ENCODE assay signal across 11 mouse cellular contexts in the genomic region with DNA sequence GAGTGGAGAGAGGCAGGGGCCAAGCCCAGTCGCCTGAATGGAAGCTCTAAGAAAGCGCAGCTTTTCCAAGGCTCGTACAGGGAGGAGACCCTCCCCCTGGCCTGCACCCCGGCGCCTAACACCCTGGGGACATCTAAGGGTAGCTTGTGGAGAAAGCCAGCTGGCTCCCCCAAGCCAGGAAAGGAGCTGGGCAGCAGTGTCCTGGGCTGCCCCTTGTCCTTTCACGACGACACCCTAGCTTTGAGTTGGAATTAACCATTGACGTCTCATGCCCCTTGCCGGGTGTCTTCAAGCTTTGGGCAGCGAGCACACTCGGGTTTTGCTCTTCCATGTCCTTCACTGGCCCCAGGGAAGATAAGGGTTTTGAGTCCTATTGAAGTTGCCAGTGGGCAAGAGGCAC. TPM values are rescaled to one million over a fixed set of nuclear protein-coding genes. Genes with fewer than 3 reads are reported as not detected.
DNase-seq lines count a peak whose midpoint lies in the region; ATAC-seq and TF ChIP-seq lines count a peak whose summit lies in the region.
"Had no signal": no experiment of that assay in that cellular context is flagged by ENCODE, and none has a peak within 500 bp of the region (broad histone marks: within the 10 kb centered on the region; RNA-seq: fewer than 3 reads in every experiment).

No protein-coding gene starts in this region.

- H3K9ac ChIP-seq in forebrain, embryonic 13.5 days, result no peak overlapping the region
- H3K9ac ChIP-seq in liver, adult 2 months (ENCODE audit: low read depth, low read length), result no peak overlapping the region
- 0 out of 2 replicates have a peak overlapping the region, but pooled peaks have one; percentile 39 for H3K9ac ChIP-seq in hindbrain, embryonic 14.5 days
- peak overlapping the region; percentile 97 for H3K9ac ChIP-seq in neural tube, embryonic 13.5 days

- 85% methylated on average over 11 of the region's 11 CpGs for WGBS in forebrain, embryonic 10.5 days
- 90% methylated on average over 11 of the region's 11 CpGs for WGBS in forebrain, embryonic 13.5 days
- WGBS in liver, adult 2 months, result 86% methylated on average over 11 of the region's 11 CpGs
- 82% methylated on average over 11 of the region's 11 CpGs for WGBS in hindbrain, embryonic 14.5 days
- 79% methylated on average over 11 of the region's 11 CpGs for WGBS in neural tube, embryonic 13.5 days

- TF ChIP-seq CTCF in liver, adult 2 months (IDR thresholded peaks at IDR 0.05; ENCODE audit: low read depth, low read length), result no peak

- ATAC-seq in forebrain, embryonic 13.5 days, result no peak
- no peak for ATAC-seq in hindbrain, embryonic 14.5 days (ENCODE audit: low FRiP score)
- no peak for ATAC-seq in neural tube, embryonic 13.5 days (ENCODE audit: low read depth)

- no peak for TF ChIP-seq POLR2A in liver, adult 2 months (IDR thresholded peaks at IDR 0.05; ENCODE audit: extremely low read depth, insufficient read depth, low read length)

- H3K27ac ChIP-seq in forebrain, embryonic 10.5 days, result 0 out of 2 replicates have a peak overlapping the region, but pooled peaks have one; percentile 42
- no peak overlapping the region for H3K27ac ChIP-seq in forebrain, embryonic 13.5 days
- H3K27ac ChIP-seq in liver, adult 2 months (replicated peaks; ENCODE audit: insufficient read depth, low read depth, low read length), result peak overlapping the region; percentile 65
- H3K27ac ChIP-seq in hindbrain, embryonic 14.5 days, result no peak overlapping the region
- H3K27ac ChIP-seq in neural tube, embryonic 13.5 days (replicated peaks), result no peak overlapping the region; the same call in 1 of the 2 replicates

- DNase-seq in forebrain, embryonic 10.5 days (ENCODE audit: extremely low spot score, low spot score), result no peak
- no peak for DNase-seq in liver, adult 2 months (ENCODE audit: extremely low read depth, low read depth, low spot score)
- no peak for DNase-seq in liver
- DNase-seq in hindbrain, embryonic 14.5 days (ENCODE audit: low spot score), result no peak
- no peak for DNase-seq in thymus, postnatal 4 days
- DNase-seq in cerebellum, adult 11-12 months, result no peak
- DNase-seq: cerebellum, adult 11 months; spleen, adult 18-20 months had no signal

- H3K9me3 ChIP-seq in forebrain, embryonic 10.5 days, result no peaks in the 10 kb centered on the region
- no peaks in the 10 kb centered on the region for H3K9me3 ChIP-seq in forebrain, embryonic 13.5 days (replicated peaks)
- no peaks in the 10 kb centered on the region for H3K9me3 ChIP-seq in hindbrain, embryonic 14.5 days (ENCODE audit: control insufficient read depth, low read length)
- no peaks in the 10 kb centered on the region for H3K9me3 ChIP-seq in neural tube, embryonic 13.5 days

- peaks cover 47% of the 10 kb centered on the region for H3K4me1 ChIP-seq in forebrain, embryonic 10.5 days
- peaks cover 41% of the 10 kb centered on the region for H3K4me1 ChIP-seq in forebrain, embryonic 13.5 days
- H3K4me1 ChIP-seq in liver, adult 2 months (ENCODE audit: control insufficient read depth, insufficient read depth, low read length), result peaks cover 6% of the 10 kb centered on the region; the same call in 1 of the 2 replicates
- peaks cover 22% of the 10 kb centered on the region for H3K4me1 ChIP-seq in hindbrain, embryonic 14.5 days (replicated peaks; ENCODE audit: control insufficient read depth, insufficient read depth, low read length)
- H3K4me1 ChIP-seq in neural tube, embryonic 13.5 days (replicated peaks), result peaks cover 42% of the 10 kb centered on the region

- H3K27me3 ChIP-seq in forebrain, embryonic 10.5 days (ENCODE audit: poor library complexity, severe bottlenecking), result no peaks in the 10 kb centered on the region
- H3K27me3 ChIP-seq in forebrain, embryonic 13.5 days, result no peaks in the 10 kb centered on the region
- H3K27me3 ChIP-seq in liver, adult 2 months (ENCODE audit: control insufficient read depth, insufficient read depth, low read length), result no peaks in the 10 kb centered on the region
- no peaks in the 10 kb centered on the region for H3K27me3 ChIP-seq in hindbrain, embryonic 14.5 days (ENCODE audit: control insufficient read depth, insufficient read depth, low read length)
- H3K27me3 ChIP-seq in neural tube, embryonic 13.5 days, result no peaks in the 10 kb centered on the region

- peaks cover 48% of the 10 kb centered on the region for H3K36me3 ChIP-seq in forebrain, embryonic 10.5 days (replicated peaks)
- peaks cover 39% of the 10 kb centered on the region for H3K36me3 ChIP-seq in forebrain, embryonic 13.5 days (ENCODE audit: poor library complexity, severe bottlenecking)
- H3K36me3 ChIP-seq in liver, adult 2 months (ENCODE audit: control insufficient read depth, insufficient read depth, low read length), result peaks cover 3% of the 10 kb centered on the region; the same call in 1 of the 2 replicates
- peaks cover 30% of the 10 kb centered on the region for H3K36me3 ChIP-seq in hindbrain, embryonic 14.5 days (replicated peaks; ENCODE audit: control insufficient read depth, insufficient read depth)
- H3K36me3 ChIP-seq in neural tube, embryonic 13.5 days, result peaks cover 24% of the 10 kb centered on the region

- H3K4me2 ChIP-seq in forebrain, embryonic 13.5 days, result no peak overlapping the region
- H3K4me2 ChIP-seq in hindbrain, embryonic 14.5 days (replicated peaks), result 0 out of 2 replicates have a peak overlapping the region, but pooled peaks have one; percentile 57
- H3K4me2 ChIP-seq in neural tube, embryonic 13.5 days, result peak overlapping the region; percentile 77; the same call in 1 of the 2 replicates

- 0 out of 2 replicates have a peak overlapping the region, but pooled peaks have one; percentile 14 for H3K4me3 ChIP-seq in forebrain, embryonic 10.5 days
- no peak overlapping the region for H3K4me3 ChIP-seq in forebrain, embryonic 13.5 days
- H3K4me3 ChIP-seq in liver, adult 2 months (ENCODE audit: insufficient read depth, low read depth, low read length), result no peak overlapping the region
- no peak overlapping the region for H3K4me3 ChIP-seq in hindbrain, embryonic 14.5 days (replicated peaks; ENCODE audit: low read length)
- H3K4me3 ChIP-seq in neural tube, embryonic 13.5 days, result 0 out of 2 replicates have a peak overlapping the region, but pooled peaks have one; percentile 94

- no peaks in the 10 kb centered on the region for H3K79me2 ChIP-seq in liver, adult 2 months (ENCODE audit: control insufficient read depth, insufficient read depth, low read length)

RNA-seq across cellular contexts. Expression of gene Ubald2, which starts 3.6 kb away (rescaled TPM):
- polyA plus RNA-seq in forebrain, embryonic 10.5 days (2016; fragmentation: Nextera tagmentation; extraction: Ambion mirVana), result 31.6 and 33.1 TPM in 2 replicates
- 45.5 and 58.2 TPM in 2 replicates for polyA plus RNA-seq in forebrain, embryonic 13.5 days (2015; fragmentation: Nextera tagmentation; extraction: Ambion mirVana)
- total RNA-seq in liver, adult 2 months (2014; rRNA removed), result 16.1 and 16.6 TPM in 2 replicates
- 45.7 and 72.0 TPM in 2 replicates for polyA plus RNA-seq in liver, adult 2 months (2012; rRNA removed)
- polyA plus RNA-seq in hindbrain, embryonic 14.5 days (2014; fragmentation: Nextera tagmentation; extraction: Ambion mirVana), result 61.4 and 67.6 TPM in 2 replicates
- polyA plus RNA-seq in neural tube, embryonic 13.5 days (2015; fragmentation: Nextera tagmentation; extraction: Ambion mirVana), result 40.7 and 55.0 TPM in 2 replicates

RNA-seq across cellular contexts. Expression of gene Rnf157, which starts 24.7 kb away (rescaled TPM):
- 5.5 and 5.7 TPM in 2 replicates for polyA plus RNA-seq in forebrain, embryonic 10.5 days (2016; fragmentation: Nextera tagmentation; extraction: Ambion mirVana)
- 18.1 and 20.6 TPM in 2 replicates for polyA plus RNA-seq in forebrain, embryonic 13.5 days (2015; fragmentation: Nextera tagmentation; extraction: Ambion mirVana)
- 1.0 and 1.3 TPM in 2 replicates for total RNA-seq in liver, adult 2 months (2014; rRNA removed)
- 0.75 and 0.87 TPM in 2 replicates for polyA plus RNA-seq in liver, adult 2 months (2012; rRNA removed)
- polyA plus RNA-seq in hindbrain, embryonic 14.5 days (2014; fragmentation: Nextera tagmentation; extraction: Ambion mirVana), result 68.5 and 75.5 TPM in 2 replicates
- 64.8 and 72.0 TPM in 2 replicates for polyA plus RNA-seq in neural tube, embryonic 13.5 days (2015; fragmentation: Nextera tagmentation; extraction: Ambion mirVana)

RNA-seq across cellular contexts. Expression of gene Qrich2, which starts 28.5 kb away (rescaled TPM):
- polyA plus RNA-seq in forebrain, embryonic 10.5 days (2016; fragmentation: Nextera tagmentation; extraction: Ambion mirVana), result 0.16 and 0.24 TPM in 2 replicates
- 0.09 TPM in 1 of 2 replicates, not detected in the other for polyA plus RNA-seq in forebrain, embryonic 13.5 days (2015; fragmentation: Nextera tagmentation; extraction: Ambion mirVana)
- 0.07 TPM in 1 of 2 replicates, not detected in the other for total RNA-seq in liver, adult 2 months (2014; rRNA removed)
- 0.05 and 0.11 TPM in 2 replicates for polyA plus RNA-seq in liver, adult 2 months (2012; rRNA removed)
- 0.09 TPM in 1 of 2 replicates, not detected in the other for polyA plus RNA-seq in hindbrain, embryonic 14.5 days (2014; fragmentation: Nextera tagmentation; extraction: Ambion mirVana)
- not detected in 2 replicates for polyA plus RNA-seq in neural tube, embryonic 13.5 days (2015; fragmentation: Nextera tagmentation; extraction: Ambion mirVana)
- total RNA-seq: left cerebral cortex, adult 8-10 months had no signal

RNA-seq across cellular contexts. Expression of gene Prpsap1, which starts 56.5 kb away (rescaled TPM):
- 200 and 209 TPM in 2 replicates for polyA plus RNA-seq in forebrain, embryonic 10.5 days (2016; fragmentation: Nextera tagmentation; extraction: Ambion mirVana)
- 178 and 184 TPM in 2 replicates for polyA plus RNA-seq in forebrain, embryonic 13.5 days (2015; fragmentation: Nextera tagmentation; extraction: Ambion mirVana)
- total RNA-seq in liver, adult 2 months (2014; rRNA removed), result 37.7 and 59.0 TPM in 2 replicates
- 72.8 and 80.1 TPM in 2 replicates for polyA plus RNA-seq in liver, adult 2 months (2012; rRNA removed)
- 162 and 173 TPM in 2 replicates for polyA plus RNA-seq in hindbrain, embryonic 14.5 days (2014; fragmentation: Nextera tagmentation; extraction: Ambion mirVana)
- polyA plus RNA-seq in neural tube, embryonic 13.5 days (2015; fragmentation: Nextera tagmentation; extraction: Ambion mirVana), result 177 and 178 TPM in 2 replicates

Comparison
In these comparisons a context has a peak if more than half of its experiments do, and no peak if none do; other contexts are left out.
1. H3K27ac ChIP-seq: peak in forebrain, embryonic 10.5 days (single experiment) and liver, adult 2 months (single experiment); none in forebrain, embryonic 13.5 days (single experiment), hindbrain, embryonic 14.5 days (single experiment) and neural tube, embryonic 13.5 days (single experiment).
2. H3K4me3 ChIP-seq: peak in forebrain, embryonic 10.5 days (single experiment) and neural tube, embryonic 13.5 days (single experiment); none in forebrain, embryonic 13.5 days (single experiment), liver, adult 2 months (single experiment) and hindbrain, embryonic 14.5 days (single experiment).
3. H3K9ac ChIP-seq: peak in hindbrain, embryonic 14.5 days (single experiment) and neural tube, embryonic 13.5 days (single experiment); none in forebrain, embryonic 13.5 days (single experiment) and liver, adult 2 months (single experiment).